ENCODE assay signal across 24 mouse cellular contexts in the genomic region with DNA sequence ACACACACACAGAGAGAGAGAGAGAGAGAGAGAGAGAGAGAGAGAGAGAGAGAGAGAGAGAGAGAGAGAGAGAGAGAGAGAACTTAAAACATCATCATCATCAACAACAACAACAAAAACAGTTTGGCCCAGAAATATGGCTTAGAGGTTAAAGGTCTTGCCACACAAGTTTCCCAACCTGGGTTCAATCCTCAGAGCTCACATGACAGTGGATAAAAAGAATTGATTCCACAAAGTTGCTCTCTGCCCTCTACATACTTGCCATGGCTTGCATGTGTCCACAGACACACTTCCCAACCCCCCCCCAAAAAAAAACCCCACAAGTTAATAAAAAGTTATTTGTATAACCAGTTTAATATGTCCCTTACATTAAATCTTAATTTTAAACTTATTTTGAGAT. TPM values are rescaled to one million over a fixed set of nuclear protein-coding genes. Genes with fewer than 3 reads are reported as not detected.
DNase-seq lines count a peak whose midpoint lies in the region; ATAC-seq and TF ChIP-seq lines count a peak whose summit lies in the region.
"Had no signal": no experiment of that assay in that cellular context is flagged by ENCODE, and none has a peak within 500 bp of the region (broad histone marks: within the 10 kb centered on the region; RNA-seq: fewer than 3 reads in every experiment).

No protein-coding gene starts in this region.

- H3K27ac ChIP-seq in heart, embryonic 10.5 days, result no peak overlapping the region
- peak overlapping the region; percentile 60 for H3K27ac ChIP-seq in liver, adult 2 months (replicated peaks; ENCODE audit: insufficient read depth, low read depth, low read length)
- H3K27ac ChIP-seq in liver, postnatal 0 days (ENCODE audit: low read depth), result peak overlapping the region; percentile 66
- no peak overlapping the region for H3K27ac ChIP-seq in liver, embryonic 11.5 days (ENCODE audit: low read depth, low read length)

- H3K9me3 ChIP-seq in heart, embryonic 10.5 days, result no peaks in the 10 kb centered on the region
- no peaks in the 10 kb centered on the region for H3K9me3 ChIP-seq in liver, postnatal 0 days (ENCODE audit: low read length)
- no peaks in the 10 kb centered on the region for H3K9me3 ChIP-seq in liver, embryonic 11.5 days (ENCODE audit: control insufficient read depth, low read length)
- H3K9me3 ChIP-seq: G1E had no signal

- H3K4me2 ChIP-seq in liver, postnatal 0 days (ENCODE audit: low read depth, low read length), result no peak overlapping the region
- H3K4me2 ChIP-seq in liver, embryonic 11.5 days, result no peak overlapping the region

- H3K4me3 ChIP-seq in heart, embryonic 10.5 days, result no peak overlapping the region
- H3K4me3 ChIP-seq in liver, adult 2 months (ENCODE audit: insufficient read depth, low read depth, low read length), result no peak overlapping the region
- H3K4me3 ChIP-seq in liver, postnatal 0 days (ENCODE audit: low read depth, low read length), result no peak overlapping the region
- no peak overlapping the region for H3K4me3 ChIP-seq in liver, embryonic 11.5 days (ENCODE audit: low read depth, low read length)

- no peak for TF ChIP-seq POLR2A in liver, adult 2 months (IDR thresholded peaks at IDR 0.05; ENCODE audit: extremely low read depth, insufficient read depth, low read length)

- no peaks in the 10 kb centered on the region for H3K27me3 ChIP-seq in heart, embryonic 10.5 days (ENCODE audit: insufficient read depth, poor library complexity, severe bottlenecking)
- H3K27me3 ChIP-seq in liver, adult 2 months (ENCODE audit: control insufficient read depth, insufficient read depth, low read length), result no peaks in the 10 kb centered on the region
- H3K27me3 ChIP-seq in liver, postnatal 0 days (ENCODE audit: insufficient read depth, low read length), result no peaks in the 10 kb centered on the region
- no peaks in the 10 kb centered on the region for H3K27me3 ChIP-seq in liver, embryonic 11.5 days (replicated peaks; ENCODE audit: control insufficient read depth, insufficient read depth, low read length)
- H3K27me3 ChIP-seq: Patski had no signal

- H3K79me2 ChIP-seq in liver, adult 2 months (ENCODE audit: control insufficient read depth, insufficient read depth, low read length), result no peaks in the 10 kb centered on the region

- peaks cover 27% of the 10 kb centered on the region for H3K4me1 ChIP-seq in heart, embryonic 10.5 days
- peaks cover 11% of the 10 kb centered on the region for H3K4me1 ChIP-seq in liver, adult 2 months (ENCODE audit: control insufficient read depth, insufficient read depth, low read length)
- peaks cover 18% of the 10 kb centered on the region for H3K4me1 ChIP-seq in liver, postnatal 0 days (ENCODE audit: insufficient read depth)
- peaks cover 4% of the 10 kb centered on the region; the same call in 1 of the 2 replicates for H3K4me1 ChIP-seq in liver, embryonic 11.5 days (replicated peaks; ENCODE audit: control insufficient read depth, insufficient read depth, low read length)

- H3K9ac ChIP-seq in liver, adult 2 months (ENCODE audit: low read depth, low read length), result no peak overlapping the region
- H3K9ac ChIP-seq in liver, postnatal 0 days (replicated peaks), result no peak overlapping the region
- H3K9ac ChIP-seq in liver, embryonic 11.5 days (ENCODE audit: low read depth, low read length), result no peak overlapping the region

- no peak for TF ChIP-seq EP300 in liver, postnatal 0 days (IDR thresholded peaks at IDR 0.05; ENCODE audit: low read depth)

- ATAC-seq in liver, postnatal 0 days, result peak; percentile 78
- no peak for ATAC-seq in liver, embryonic 11.5 days (replicated peaks; ENCODE audit: low FRiP score)

- no peak for TF ChIP-seq CTCF in liver, adult 2 months (IDR thresholded peaks at IDR 0.05; ENCODE audit: low read depth, low read length)
- no peak for TF ChIP-seq CTCF in liver, postnatal 0 days (IDR thresholded peaks at IDR 0.05; ENCODE audit: low read depth)

- peak; percentile 6 for DNase-seq in heart, embryonic 10.5 days (ENCODE audit: low spot score)
- no peak for DNase-seq in heart, adult 8-10 months (ENCODE audit: low spot score)
- DNase-seq in liver, adult 2 months (ENCODE audit: extremely low read depth, low read depth, low spot score), result peak; percentile 89
- no peak for DNase-seq in liver
- DNase-seq in liver, postnatal 0 days, result no peak
- DNase-seq in liver, embryonic 11.5 days (ENCODE audit: low spot score), result no peak
- DNase-seq: adrenal gland, adult 2 months; adrenal gland, adult 8-10 months; adrenal gland, postnatal 10 days; adrenal gland, postnatal 14 days; adrenal gland, postnatal 25 days; adrenal gland, postnatal 36 days; B cell, adult 2 months; cerebellum, adult 11 months; cerebellum, adult 11-12 months; cerebellum, adult 18-20 months had no signal

- no peaks in the 10 kb centered on the region for H3K36me3 ChIP-seq in heart, embryonic 10.5 days
- no peaks in the 10 kb centered on the region for H3K36me3 ChIP-seq in liver, adult 2 months (ENCODE audit: control insufficient read depth, insufficient read depth, low read length)
- no peaks in the 10 kb centered on the region; the same call in 1 of the 2 replicates for H3K36me3 ChIP-seq in liver, postnatal 0 days (replicated peaks; ENCODE audit: insufficient read depth, low read length)
- no peaks in the 10 kb centered on the region for H3K36me3 ChIP-seq in liver, embryonic 11.5 days (ENCODE audit: control insufficient read depth, insufficient read depth, low read length)

RNA-seq across cellular contexts. Expression of a gene that starts 27.0 kb away (rescaled TPM):
- 0.90 and 1.1 TPM in 2 replicates for polyA plus RNA-seq in heart, embryonic 10.5 days (2016; fragmentation: Nextera tagmentation; extraction: Ambion mirVana)
- 10 to 100 TPM; 10.8 to 11.6 (median 11.5) TPM for total RNA-seq in heart, adult 8-10 months (2022)
- 21.8 and 23.9 TPM in 2 replicates for total RNA-seq in liver, adult 2 months (2014; rRNA removed)
- polyA plus RNA-seq in liver, adult 2 months (2012; rRNA removed), result 29.6 and 40.8 TPM in 2 replicates
- 17.2 and 18.2 TPM in 2 replicates for polyA plus RNA-seq in liver, postnatal 0 days (2015; fragmentation: Nextera tagmentation; extraction: Ambion mirVana)
- polyA plus RNA-seq in liver, embryonic 11.5 days (2014; fragmentation: Nextera tagmentation; extraction: Ambion mirVana), result 2.3 and 2.5 TPM in 2 replicates

RNA-seq across cellular contexts. Expression of a gene that starts 27.1 kb away (rescaled TPM):
- 3.1 and 3.4 TPM in 2 replicates for polyA plus RNA-seq in heart, embryonic 10.5 days (2016; fragmentation: Nextera tagmentation; extraction: Ambion mirVana)
- 10 to 100 TPM in 2 of 4 experiments, 1 to 10 TPM in 2; 8.5 to 10.9 (median 9.5) TPM for total RNA-seq in heart, adult 8-10 months (2022)
- total RNA-seq in liver, adult 2 months (2014; rRNA removed), result 32.5 and 33.0 TPM in 2 replicates
- 46.1 and 52.9 TPM in 2 replicates for polyA plus RNA-seq in liver, adult 2 months (2012; rRNA removed)
- polyA plus RNA-seq in liver, postnatal 0 days (2015; fragmentation: Nextera tagmentation; extraction: Ambion mirVana), result 42.4 and 43.7 TPM in 2 replicates
- polyA plus RNA-seq in liver, embryonic 11.5 days (2014; fragmentation: Nextera tagmentation; extraction: Ambion mirVana), result 5.0 and 5.5 TPM in 2 replicates

RNA-seq across cellular contexts. Expression of a gene that starts 48.2 kb away (rescaled TPM):
- not detected in 2 replicates for polyA plus RNA-seq in heart, embryonic 10.5 days (2016; fragmentation: Nextera tagmentation; extraction: Ambion mirVana)
- total RNA-seq in heart, adult 8-10 months (2022), result not detected
- 0.07 TPM in 1 of 2 replicates, not detected in the other for total RNA-seq in liver, adult 2 months (2014; rRNA removed)
- polyA plus RNA-seq in liver, adult 2 months (2012; rRNA removed), result not detected in 2 replicates
- 4.9 and 7.0 TPM in 2 replicates for polyA plus RNA-seq in liver, postnatal 0 days (2015; fragmentation: Nextera tagmentation; extraction: Ambion mirVana)
- 0.30 and 0.44 TPM in 2 replicates for polyA plus RNA-seq in liver, embryonic 11.5 days (2014; fragmentation: Nextera tagmentation; extraction: Ambion mirVana)
- total RNA-seq: adrenal gland, adult 18-20 months; adrenal gland, adult 2 months; adrenal gland, adult 8-10 months; adrenal gland, postnatal 14 days; adrenal gland, postnatal 25 days; adrenal gland, postnatal 36 days; CH12.LX; MEL had no signal
- polyA plus RNA-seq: activated CD4-positive, CD25-positive, alpha-beta regulatory T cell, adult 4 months; brain, embryonic 14.5 days; CD4-positive, CD25-positive, alpha-beta regulatory T cell, adult 4 months; G1E; Patski had no signal

RNA-seq across cellular contexts. Expression of a gene that starts 55.0 kb away (rescaled TPM):
- 116 and 137 TPM in 2 replicates for polyA plus RNA-seq in heart, embryonic 10.5 days (2016; fragmentation: Nextera tagmentation; extraction: Ambion mirVana)
- total RNA-seq in heart, adult 8-10 months (2022), result 10 to 100 TPM; 45.6 to 62.3 (median 52.4) TPM
- total RNA-seq in liver, adult 2 months (2014; rRNA removed), result 34.5 and 41.1 TPM in 2 replicates
- 57.1 and 63.4 TPM in 2 replicates for polyA plus RNA-seq in liver, adult 2 months (2012; rRNA removed)
- 87.7 and 87.9 TPM in 2 replicates for polyA plus RNA-seq in liver, postnatal 0 days (2015; fragmentation: Nextera tagmentation; extraction: Ambion mirVana)
- polyA plus RNA-seq in liver, embryonic 11.5 days (2014; fragmentation: Nextera tagmentation; extraction: Ambion mirVana), result 178 and 190 TPM in 2 replicates

RNA-seq across cellular contexts. Expression of a gene that starts 58.1 kb away (rescaled TPM):
- 20.9 and 26.2 TPM in 2 replicates for polyA plus RNA-seq in heart, embryonic 10.5 days (2016; fragmentation: Nextera tagmentation; extraction: Ambion mirVana)
- total RNA-seq in heart, adult 8-10 months (2022), result 1 to 10 TPM; 8.8 to 9.6 (median 9.2) TPM
- 4.8 and 5.1 TPM in 2 replicates for total RNA-seq in liver, adult 2 months (2014; rRNA removed)
- 2.5 and 3.5 TPM in 2 replicates for polyA plus RNA-seq in liver, adult 2 months (2012; rRNA removed)
- polyA plus RNA-seq in liver, postnatal 0 days (2015; fragmentation: Nextera tagmentation; extraction: Ambion mirVana), result 4.2 and 5.3 TPM in 2 replicates
- polyA plus RNA-seq in liver, embryonic 11.5 days (2014; fragmentation: Nextera tagmentation; extraction: Ambion mirVana), result 36.6 and 41.1 TPM in 2 replicates

Comparison
In these comparisons a context has a peak if more than half of its experiments do, and no peak if none do; other contexts are left out.
1. DNase-seq: peak in heart, embryonic 10.5 days (single experiment) and liver, adult 2 months (single experiment); none in heart, adult 8-10 months (single experiment), liver (single experiment), liver, postnatal 0 days (single experiment) and liver, embryonic 11.5 days (single experiment).
2. H3K27ac ChIP-seq: peak in liver, adult 2 months (single experiment) and liver, postnatal 0 days (single experiment); none in heart, embryonic 10.5 days (single experiment) and liver, embryonic 11.5 days (single experiment).